ENCODE assay signal across 33 mouse cellular contexts in genomic region chr10:111013265-111013664, GRCm38 (mm10).
"Had no signal": no experiment of that assay in that cellular context is flagged by ENCODE, and none has a peak within 500 bp of the region (broad histone marks: within the 10 kb centered on the region; RNA-seq: fewer than 3 reads in every experiment).

No protein-coding gene starts in this region.

- H3K9ac ChIP-seq: heart, embryonic 12.5 days; heart, embryonic 13.5 days; heart, embryonic 15.5 days; hindbrain, embryonic 12.5 days; hindbrain, embryonic 13.5 days; hindbrain, embryonic 14.5 days; hindbrain, embryonic 15.5 days; intestine, embryonic 15.5 days; kidney, embryonic 15.5 days had no signal

- H3K4me1 ChIP-seq: heart, embryonic 12.5 days; intestine, embryonic 15.5 days had no signal

- ATAC-seq: hindbrain, embryonic 16.5 days; hindbrain, postnatal 0 days; inflammation-experienced regulatory T-cells, adult 6 months; intestine, embryonic 15.5 days; intestine, embryonic 16.5 days; intestine, postnatal 0 days had no signal

- H3K4me3 ChIP-seq: heart, embryonic 12.5 days; heart, embryonic 13.5 days; heart, embryonic 15.5 days; hindbrain, embryonic 12.5 days; hindbrain, embryonic 13.5 days; hindbrain, embryonic 15.5 days; intestine, embryonic 15.5 days; kidney, embryonic 15.5 days; layer of hippocampus, adult 2 months; left cerebral cortex, adult 2 months had no signal

- H3K36me3 ChIP-seq: heart, embryonic 12.5 days; heart, embryonic 13.5 days; heart, embryonic 15.5 days; hindbrain, embryonic 12.5 days; hindbrain, embryonic 13.5 days; hindbrain, embryonic 15.5 days; intestine, embryonic 15.5 days; kidney, embryonic 15.5 days had no signal

- H3K27me3 ChIP-seq: heart, embryonic 12.5 days; heart, embryonic 13.5 days; heart, embryonic 15.5 days; hindbrain, embryonic 12.5 days; hindbrain, embryonic 13.5 days; hindbrain, embryonic 15.5 days; intestine, embryonic 15.5 days; kidney, embryonic 15.5 days had no signal

- H3K4me2 ChIP-seq: heart, embryonic 12.5 days; heart, embryonic 13.5 days; heart, embryonic 15.5 days; hindbrain, embryonic 12.5 days; hindbrain, embryonic 13.5 days; hindbrain, embryonic 14.5 days; hindbrain, embryonic 15.5 days; intestine, embryonic 15.5 days; kidney, embryonic 15.5 days had no signal

- H3K9me3 ChIP-seq: heart, embryonic 12.5 days; heart, embryonic 13.5 days; heart, embryonic 15.5 days; hindbrain, embryonic 12.5 days; hindbrain, embryonic 13.5 days; hindbrain, embryonic 15.5 days; intestine, embryonic 15.5 days; kidney, embryonic 15.5 days had no signal

- H3K27ac ChIP-seq: heart, embryonic 13.5 days; heart, embryonic 15.5 days; hindbrain, embryonic 12.5 days; hindbrain, embryonic 13.5 days; hindbrain, embryonic 14.5 days; hindbrain, embryonic 15.5 days; hindbrain, postnatal 0 days; intestine, embryonic 15.5 days; kidney, embryonic 15.5 days; kidney, postnatal 0 days; layer of hippocampus, adult 2 months; left cerebral cortex, adult 2 months had no signal

- DNase-seq: heart, postnatal 10 days; heart, postnatal 14 days; heart, postnatal 36 days; heart, postnatal 4 days; kidney, adult 11 months; kidney, adult 18-20 months; kidney, adult 2 months; kidney, adult 8-10 months; kidney, adult 9 months; kidney, postnatal 10 days; kidney, postnatal 14 days; kidney, postnatal 25 days; kidney, postnatal 36 days; kidney, postnatal 4 days; layer of hippocampus, adult 9-11 months; layer of hippocampus, postnatal 36 days had no signal
